Mouse (Mus musculus) heart, embryonic 16.5 days (tissue): ENCODE results near the gene Mns1. TPM values are rescaled to one million over a fixed set of nuclear protein-coding genes. Genes with fewer than 3 reads are reported as not detected.
"Not testable (repeated sequence)": the region's sequence is repeated elsewhere in the genome, so short reads cannot be mapped to it uniquely, and the experiment has no call there.

ENCODE experiments used
- ATAC-seq: fragments of 200-750 bp; cut with Nextera tagmentation; replicated peaks from 2 replicates; pipeline ENCODE4 v1.8.0; 2017; ENCODE audit warnings: moderate number of reproducible peaks; ENCODE audit not compliant: insufficient read depth, low FRiP score; ENCODE audit errors: extremely low read depth
- H3K27ac ChIP-seq: fragments of 300-500 bp; sonication (generic); 2 replicates; pipeline ENCODE4 v1.5.1; 2014; ENCODE audit warnings: mild to moderate bottlenecking, low read length, control low read depth, moderate library complexity
- H3K27me3 ChIP-seq: fragments of 300-500 bp; sonication (generic); 2 replicates; pipeline ENCODE4 v1.6.1; 2014; ENCODE audit warnings: low read length, mixed read lengths; ENCODE audit not compliant: control insufficient read depth, insufficient read depth
- H3K36me3 ChIP-seq: fragments of 300-500 bp; sonication (generic); 2 replicates; pipeline ENCODE4 v1.6.1; 2014; ENCODE audit not compliant: control insufficient read depth, insufficient read depth
- H3K4me1 ChIP-seq: fragments of 300-500 bp; sonication (generic); 2 replicates; pipeline ENCODE4 v1.6.1; 2014; ENCODE audit warnings: low read length, mixed read lengths; ENCODE audit not compliant: control insufficient read depth, insufficient read depth
- H3K4me2 ChIP-seq: fragments of 300-500 bp; sonication (generic); 2 replicates; pipeline ENCODE4 v1.6.1; 2014; ENCODE audit warnings: low read depth, mild to moderate bottlenecking, control low read depth, low read length
- H3K4me3 ChIP-seq: fragments of 300-500 bp; sonication (generic); 2 replicates; pipeline ENCODE4 v1.5.1; 2014; ENCODE audit warnings: mild to moderate bottlenecking, control low read depth, low read length
- H3K9ac ChIP-seq: fragments of 300-500 bp; sonication (generic); 2 replicates; pipeline ENCODE4 v1.6.1; 2014; ENCODE audit warnings: low read length, control low read depth
- H3K9me3 ChIP-seq: fragments of 300-500 bp; sonication (generic); replicated peaks from 2 replicates; pipeline ENCODE4 v1.6.1; 2016; ENCODE audit warnings: low read length; ENCODE audit not compliant: control insufficient read depth
- WGBS: fragments of 180-500 bp; shearing (Covaris S2); extraction: QIAGEN DNeasy Blood & Tissue Kit; methylation state at CpG from one replicate; pipeline ENCODE4 v1.1.7; 2014; 5-methylcytosine and 5-hydroxymethylcytosine counted together
- polyA plus RNA-seq: library from polyadenylated mRNA; unstranded; fragments of >200 nt; fragmentation: Nextera tagmentation; extraction: Ambion mirVana; gene quantifications from 2 replicates; pipeline ENCODE4 v1.2.1, GENCODE M21; 2015

Gene Mns1
- polyA plus RNA-seq, 1 experiment from 2014 or later, result 25.2 TPM

GRCm38 (mm10) chr9:72441927-72442715, 4.3 kb downstream of the Mns1 start:
- peak overlapping the region; percentile 42; the same call in 1 of the 2 replicates for H3K27ac ChIP-seq
- WGBS, result 88% methylated on average over 10 of the region's 10 CpGs
- no peak for ATAC-seq

GRCm38 (mm10) chr9:72448026-72448425, 10.2 kb downstream of the Mns1 start:
- Histone ChIP-seq H3K9me3 (no peaks in the 10 kb centered on the region), H3K9ac (no peak overlapping the region), H3K4me3 (no peak overlapping the region), H3K27ac (no peak overlapping the region), H3K36me3 (no peaks in the 10 kb centered on the region), H3K4me1 (peaks cover 5% of the 10 kb centered on the region), H3K27me3 (no peaks in the 10 kb centered on the region), H3K4me2 (no peak overlapping the region)
- 52% methylated on average over 8 of the region's 8 CpGs for WGBS
- no peak; the same call in 1 of the 2 replicates for ATAC-seq

More at GRCm38 (mm10) chr9:72441927-72442715, 4.3 kb downstream of the Mns1 start:
- Histone ChIP-seq H3K4me1 (peaks cover 6% of the 10 kb centered on the region), H3K4me2 (no peak overlapping the region), H3K9me3 (no peaks in the 10 kb centered on the region), H3K4me3 (no peak overlapping the region), H3K9ac (no peak overlapping the region), H3K27me3 (no peaks in the 10 kb centered on the region), H3K36me3 (no peaks in the 10 kb centered on the region)

GRCm38 (mm10) chr9:72449367-72449766, 11.6 kb downstream of the Mns1 start:
- Histone ChIP-seq H3K27ac (peak overlapping the region; percentile 28), H3K4me3 (peak overlapping the region; percentile 45), H3K9ac (peak overlapping the region; percentile 53), H3K36me3 (no peaks in the 10 kb centered on the region), H3K27me3 (no peaks in the 10 kb centered on the region), H3K4me2 (peak overlapping the region; percentile 62), H3K4me1 (peaks cover 5% of the 10 kb centered on the region), H3K9me3 (no peaks in the 10 kb centered on the region)
- ATAC-seq, result peak; percentile 78; the same call in 1 of the 2 replicates
- 44% methylated on average over 7 of the region's 7 CpGs for WGBS

GRCm38 (mm10) chr9:72449841-72450240, 12.0 kb downstream of the Mns1 start:
- H3K4me2 ChIP-seq, result peak overlapping the region; percentile 62
- H3K4me1 ChIP-seq, result peaks cover 5% of the 10 kb centered on the region
- H3K9ac ChIP-seq, result no peak overlapping the region; the same call in 1 of the 2 replicates
- H3K4me3 ChIP-seq, result peak overlapping the region; percentile 45
- peak overlapping the region; percentile 28 for H3K27ac ChIP-seq
- no peaks in the 10 kb centered on the region for H3K9me3 ChIP-seq
- no peaks in the 10 kb centered on the region for H3K36me3 ChIP-seq
- no peaks in the 10 kb centered on the region for H3K27me3 ChIP-seq
- WGBS, result 58% methylated on average over 2 of the region's 2 CpGs
- no peak for ATAC-seq

- Histone ChIP-seq H3K9ac (no peak overlapping the region), H3K4me2 (no peak overlapping the region), H3K4me1 (peaks cover 5% of the 10 kb centered on the region), H3K4me3 (no peak overlapping the region), H3K36me3 (no peaks in the 10 kb centered on the region), H3K27me3 (no peaks in the 10 kb centered on the region), H3K9me3 (no peaks in the 10 kb centered on the region), H3K27ac (no peak overlapping the region)
- 75% methylated on average over 1 of the region's 1 CpGs for WGBS
- ATAC-seq, result no peak
Measured at GRCm38 (mm10) chr9:72450363-72450762, 12.6 kb downstream of the Mns1 start.

- 55% methylated on average over 6 of the region's 6 CpGs for WGBS
- no peak overlapping the region for H3K27ac ChIP-seq
Measured at GRCm38 (mm10) chr9:72451111-72451510, 13.3 kb downstream of the Mns1 start.

GRCm38 (mm10) chr9:72454281-72454680, 16.5 kb downstream of the Mns1 start:
- not testable (repeated sequence) for H3K36me3 ChIP-seq, H3K9me3 ChIP-seq, H3K4me3 ChIP-seq, H3K4me2 ChIP-seq, H3K9ac ChIP-seq, H3K27me3 ChIP-seq, H3K4me1 ChIP-seq, H3K27ac ChIP-seq, ATAC-seq

More at GRCm38 (mm10) chr9:72451111-72451510, 13.3 kb downstream of the Mns1 start:
- Histone ChIP-seq H3K4me1 (peaks cover 5% of the 10 kb centered on the region), H3K36me3 (no peaks in the 10 kb centered on the region), H3K4me3 (no peak overlapping the region), H3K27me3 (no peaks in the 10 kb centered on the region), H3K9me3 (no peaks in the 10 kb centered on the region), H3K9ac (no peak overlapping the region), H3K4me2 (no peak overlapping the region)
- ATAC-seq, result no peak

- peaks cover 3% of the 10 kb centered on the region; the same call in 1 of the 2 replicates for H3K36me3 ChIP-seq
- no peak overlapping the region for H3K9ac ChIP-seq
- H3K4me2 ChIP-seq, result no peak overlapping the region
- H3K4me1 ChIP-seq, result no peaks in the 10 kb centered on the region
- no peak for ATAC-seq
- H3K27ac ChIP-seq, result no peak overlapping the region
- H3K27me3 ChIP-seq, result no peaks in the 10 kb centered on the region
- H3K4me3 ChIP-seq, result no peak overlapping the region
- no peaks in the 10 kb centered on the region for H3K9me3 ChIP-seq
- WGBS, result 26% methylated on average over 1 of the region's 1 CpGs
Measured at GRCm38 (mm10) chr9:72456374-72456773, 18.6 kb downstream of the Mns1 start.

GRCm38 (mm10) chr9:72458233-72458632, 20.4 kb downstream of the Mns1 start:
- Histone ChIP-seq H3K36me3 (peaks cover 3% of the 10 kb centered on the region; the same call in 1 of the 2 replicates), H3K4me3 (no peak overlapping the region), H3K27me3 (no peaks in the 10 kb centered on the region), H3K27ac (no peak overlapping the region), H3K4me2 (no peak overlapping the region), H3K9ac (no peak overlapping the region), H3K4me1 (no peaks in the 10 kb centered on the region), H3K9me3 (no peaks in the 10 kb centered on the region)
- WGBS, result 10% methylated on average over 5 of the region's 5 CpGs
- ATAC-seq, result no peak
